Mouse (Mus musculus): ENCODE data around the gene AW146154. TPM values are rescaled to one million over a fixed set of nuclear protein-coding genes. Genes with fewer than 3 reads are reported as not detected.
"Not testable (repeated sequence)": the region's sequence is repeated elsewhere in the genome, so short reads cannot be mapped to it uniquely, and the experiment has no call there.

The AW146154 gene
- 7.2 TPM for polyA plus RNA-seq (2021)

GRCm38 (mm10) chr7:41499389-41500049, at the start of gene AW146154, which contains the start of gene Gm20449:
Gene AW146154, minus strand, starts transcription at chr7:41499890.
Gene Gm20449, minus strand, starts transcription at chr7:41499417.
- DNase-seq (ENCODE audit: low read depth, low spot score) (peak; percentile 59), ATAC-seq (peak; percentile 100)
- no peak for TF ChIP-seq CTCF (IDR thresholded peaks at IDR 0.05)
- H3K27me3 ChIP-seq, result no peaks in the 10 kb centered on the region
- in situ Hi-C loops (cut with MboI; ENCODE audit: low pct_unique_long_range_greater_than_20kb), result loop anchor here (5.0 kb wide), 1 partner anchor 133 kb away; the partner anchor contains the start of gene Zfp788
- POLR2A ChIA-PET, result interaction anchor here (0.6 kb wide), 1 partner anchor 48 kb away, joined by 4 read pairs; no protein-coding TSS in a partner anchor
- CTCF ChIA-PET, result interaction anchor here (1.0 to 2.5 kb wide), 2 partner anchors 18 to 133 kb away, joined by 3 to 7 read pairs; no protein-coding TSS in a partner anchor

DNA sequence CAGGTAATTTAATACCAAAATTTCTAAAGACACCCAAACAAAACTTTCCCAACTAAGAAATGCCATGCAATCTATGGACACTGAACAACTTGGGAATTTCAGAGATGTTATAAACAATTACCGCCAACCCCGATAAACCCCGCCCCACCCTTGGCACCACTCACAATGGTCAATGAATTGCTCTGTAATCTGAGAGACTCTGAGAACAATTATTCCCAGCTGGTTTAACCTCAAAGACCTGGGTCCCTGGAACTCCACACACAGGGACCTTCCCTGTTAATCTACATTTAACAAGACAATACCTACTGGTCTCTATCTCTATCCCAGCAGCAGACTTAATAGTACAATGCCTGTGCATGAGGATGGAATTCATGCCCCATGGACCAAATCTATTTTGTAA, 13.0 kb upstream of the AW146154 start:
- DNase-seq (ENCODE audit: low read depth, low spot score) (no peak), ATAC-seq (no peak)
- POLR2A ChIA-PET, result no interaction called here
- CTCF ChIA-PET, result no interaction called here
- peaks cover 8% of the 10 kb centered on the region for H3K27me3 ChIP-seq
- no peak for TF ChIP-seq CTCF (IDR thresholded peaks at IDR 0.05)
- in situ Hi-C loops (cut with MboI; ENCODE audit: low pct_unique_long_range_greater_than_20kb), result no loop called here

GRCm38 (mm10) chr7:41512207-41512606, 12.5 kb upstream of the AW146154 start:
- TF ChIP-seq CTCF (IDR thresholded peaks at IDR 0.05), result no peak
- ATAC-seq (no peak), DNase-seq (ENCODE audit: low read depth, low spot score) (no peak)
- ChIA-PET CTCF (no interaction called here), POLR2A (no interaction called here)
- H3K27me3 ChIP-seq, result peaks cover 8% of the 10 kb centered on the region
- in situ Hi-C loops (cut with MboI; ENCODE audit: low pct_unique_long_range_greater_than_20kb), result no loop called here

GRCm38 (mm10) chr7:41502402-41502801, 2.7 kb upstream of the AW146154 start:
- CTCF ChIA-PET, result no interaction called here
- TF ChIP-seq CTCF (IDR thresholded peaks at IDR 0.05), result peak; percentile 34
- in situ Hi-C loops (cut with MboI; ENCODE audit: low pct_unique_long_range_greater_than_20kb), result no loop called here
- POLR2A ChIA-PET, result no interaction called here
- H3K27me3 ChIP-seq, result no peaks in the 10 kb centered on the region
- DNase-seq (ENCODE audit: low read depth, low spot score) (no peak), ATAC-seq (no peak)

DNA sequence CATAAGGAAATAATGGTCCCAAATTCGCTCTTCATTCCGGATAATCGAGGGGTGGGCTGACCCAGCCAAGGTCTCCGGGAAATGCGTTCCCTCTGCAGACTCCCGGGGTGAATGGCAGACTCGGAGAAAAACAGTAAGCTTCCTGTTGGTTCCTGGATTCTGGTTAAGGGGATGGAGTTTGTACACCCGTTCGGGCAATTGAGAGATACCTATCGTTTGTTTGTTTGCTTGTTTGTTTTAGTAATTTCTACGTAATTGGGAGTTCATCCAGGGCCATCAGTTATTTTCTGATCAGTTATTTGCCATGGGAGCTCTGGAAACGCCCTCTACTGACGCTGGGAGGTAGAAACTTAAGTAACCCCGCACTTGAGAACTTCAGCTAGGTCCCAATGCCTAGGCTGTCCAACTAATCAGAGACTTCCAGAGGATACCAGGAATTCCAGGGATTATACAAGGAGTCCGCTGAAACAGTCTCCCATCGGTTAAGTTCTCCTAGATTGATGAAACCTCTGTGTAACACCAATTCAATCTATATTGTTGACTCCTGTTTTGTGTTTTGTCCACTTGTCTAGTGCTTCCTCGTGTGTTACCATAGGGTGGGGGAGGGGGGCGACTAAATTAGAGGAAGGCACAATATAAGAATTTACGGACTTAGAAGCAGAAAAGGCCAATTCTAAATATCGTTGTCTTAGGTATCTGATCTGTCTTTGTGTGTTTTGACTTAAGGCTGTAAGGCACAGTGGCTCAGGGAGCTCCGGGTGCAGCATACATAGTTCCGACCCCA, 653 bp upstream of the AW146154 start:
- peak; percentile 28 for ATAC-seq
- in situ Hi-C loops (cut with MboI; ENCODE audit: low pct_unique_long_range_greater_than_20kb), result no loop called here
- no peak for DNase-seq (ENCODE audit: low read depth, low spot score)
- POLR2A ChIA-PET, result interaction anchor here (0.6 kb wide), 2 partner anchors 49 to 110 kb away, joined by 3 to 4 read pairs; no protein-coding TSS in a partner anchor
- H3K27me3 ChIP-seq, result no peaks in the 10 kb centered on the region
- CTCF ChIA-PET, result interaction anchor here (1.0 to 2.5 kb wide), 2 partner anchors 17 to 132 kb away, joined by 3 to 7 read pairs; no protein-coding TSS in a partner anchor
- peak; percentile 56 for TF ChIP-seq CTCF (IDR thresholded peaks at IDR 0.05)

- CTCF ChIA-PET, result interaction anchor here (2.5 kb wide), 1 partner anchor 133 kb away, joined by 7 read pairs; no protein-coding TSS in a partner anchor
- DNase-seq (ENCODE audit: low read depth, low spot score), result not testable (repeated sequence)
Measured at GRCm38 (mm10) chr7:41499018-41499388, 687 bp downstream of the AW146154 start.

GRCm38 (mm10) chr7:41498464-41498863, 1.2 kb downstream of the AW146154 start:
- ATAC-seq; H3K27me3 ChIP-seq; DNase-seq (ENCODE audit: low read depth, low spot score); POLR2A ChIA-PET: not testable (repeated sequence)
- CTCF ChIA-PET, result interaction anchor here (2.5 kb wide), 1 partner anchor 134 kb away, joined by 7 read pairs; no protein-coding TSS in a partner anchor
- in situ Hi-C loops (cut with MboI; ENCODE audit: low pct_unique_long_range_greater_than_20kb), result loop anchor here (5.0 kb wide), 1 partner anchor 134 kb away; the partner anchor contains the start of gene Zfp788

More at GRCm38 (mm10) chr7:41499018-41499388, 687 bp downstream of the AW146154 start:
- H3K27me3 ChIP-seq, POLR2A ChIA-PET, ATAC-seq: not testable (repeated sequence)
- in situ Hi-C loops (cut with MboI; ENCODE audit: low pct_unique_long_range_greater_than_20kb), result loop anchor here (5.0 kb wide), 1 partner anchor 133 kb away; the partner anchor contains the start of gene Zfp788

DNA sequence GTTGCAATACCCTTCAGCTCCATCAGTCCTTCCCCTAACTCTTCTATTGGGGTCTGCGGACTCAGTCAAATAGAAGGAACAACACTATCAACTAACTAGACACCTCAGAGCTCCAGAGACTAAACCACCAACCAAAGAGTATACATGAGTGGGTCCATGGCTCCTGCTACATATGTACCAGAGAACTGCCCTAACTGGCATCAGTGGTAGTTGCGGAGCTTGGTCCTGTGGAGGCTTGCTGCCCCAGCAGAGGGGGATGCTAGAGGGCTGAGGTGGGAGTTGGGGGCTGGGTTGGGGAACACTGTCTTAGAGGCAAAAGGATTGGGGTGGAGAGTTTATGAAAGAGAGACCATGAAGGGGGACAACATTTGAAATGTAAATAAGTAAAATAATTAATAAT, 1.8 kb downstream of the AW146154 start:
- H3K27me3 ChIP-seq, result no peaks in the 10 kb centered on the region
- DNase-seq (ENCODE audit: low read depth, low spot score) (no peak), ATAC-seq (no peak)
- ChIA-PET CTCF (no interaction called here), POLR2A (no interaction called here)
- no peak for TF ChIP-seq CTCF (IDR thresholded peaks at IDR 0.05)
- in situ Hi-C loops (cut with MboI; ENCODE audit: low pct_unique_long_range_greater_than_20kb), result loop anchor here (5.0 kb wide), 1 partner anchor 134 kb away; the partner anchor contains the start of gene Zfp788

- in situ Hi-C loops (cut with MboI; ENCODE audit: low pct_unique_long_range_greater_than_20kb), result no loop called here
- ChIA-PET CTCF (no interaction called here), POLR2A (interaction anchor here (0.7 kb wide), 1 partner anchor 48 kb away, joined by 4 read pairs; the partner anchor contains the start of gene AW146154)
- ATAC-seq (no peak), DNase-seq (ENCODE audit: low read depth, low spot score) (no peak)
- peaks cover 4% of the 10 kb centered on the region for H3K27me3 ChIP-seq
- no peak for TF ChIP-seq CTCF (IDR thresholded peaks at IDR 0.05)
Measured at GRCm38 (mm10) chr7:41451864-41452263, 47.8 kb downstream of the AW146154 start.

- ATAC-seq; H3K27me3 ChIP-seq; POLR2A ChIA-PET; DNase-seq (ENCODE audit: low read depth, low spot score); in situ Hi-C loops (cut with MboI; ENCODE audit: low pct_unique_long_range_greater_than_20kb); CTCF ChIA-PET: not testable (repeated sequence)
Measured at GRCm38 (mm10) chr7:41448596-41448995, 51.1 kb downstream of the AW146154 start, which contains the start of gene Vmn2r57. Gene Vmn2r57, minus strand, starts transcription at chr7:41448696.

Other genes with a start within 250 kb of the AW146154 start
- gene AI987944, start 106.5 kb downstream of the AW146154 start, polyA plus RNA-seq (2021), result 18.3 TPM
- gene Vmn2r57, start 51.2 kb downstream of the AW146154 start, polyA plus RNA-seq (2021), result 0.19 TPM
- gene Gm20449, start 473 bp downstream of the AW146154 start, polyA plus RNA-seq (2021), result 0.05 TPM
- gene Gm6871, start 73.8 kb upstream of the AW146154 start, polyA plus RNA-seq (2021), result not detected
- 6.8 TPM for gene 2610021A01Rik, start 99.3 kb upstream of the AW146154 start, polyA plus RNA-seq (2021)
- gene Zfp788, start 133.3 kb upstream of the AW146154 start, polyA plus RNA-seq (2021), result 12.3 TPM

Measured in Patski (cell line).